Mouse (Mus musculus) gastrocnemius, postnatal 36 days (tissue): ENCODE measurements around the gene Rp9. TPM values are rescaled to one million over a fixed set of nuclear protein-coding genes. Genes with fewer than 3 reads are reported as not detected.

Experiments
- DNase-seq, 2 experiments: peaks; one replicate each; pipeline ENCODE4 v3.0.0; 2022
- intact Hi-C: fragments of 180-260 bp; cut with DNase I; formaldehyde crosslinking; loops from one replicate; pipeline ENCODE4 v1.15.1; 2025
- long read RNA-seq, 2 experiments: library from polyadenylated mRNA; stranded (forward); transcript quantifications; one replicate each; pipeline ENCODE4 v2.0.0; 2021
- total RNA-seq, 2 experiments: library from RNA; stranded (reverse); gene quantifications; 2 replicates each; pipeline ENCODE4 v1.2.3; 2021

Rp9 gene
- 10 to 100 TPM; 31.3 to 33.2 TPM for total RNA-seq
- long read RNA-seq, experiment 1, transcript Rp9-201 (6 exons, 1,134 nt): major isoform, 22 of 34 reads
- long read RNA-seq, experiment 1, partial matches to known transcripts: 0 of 34 reads
- long read RNA-seq, experiment 1, other reads (novel, unspliced or antisense): 12 of 34 reads
- long read RNA-seq, experiment 2, transcript Rp9-201 (6 exons, 1,134 nt): major isoform, 27 of 41 reads
- long read RNA-seq, experiment 2, partial matches to known transcripts: 12 of 41 reads
- long read RNA-seq, experiment 2, other reads (novel, unspliced or antisense): 2 of 41 reads

DNA sequence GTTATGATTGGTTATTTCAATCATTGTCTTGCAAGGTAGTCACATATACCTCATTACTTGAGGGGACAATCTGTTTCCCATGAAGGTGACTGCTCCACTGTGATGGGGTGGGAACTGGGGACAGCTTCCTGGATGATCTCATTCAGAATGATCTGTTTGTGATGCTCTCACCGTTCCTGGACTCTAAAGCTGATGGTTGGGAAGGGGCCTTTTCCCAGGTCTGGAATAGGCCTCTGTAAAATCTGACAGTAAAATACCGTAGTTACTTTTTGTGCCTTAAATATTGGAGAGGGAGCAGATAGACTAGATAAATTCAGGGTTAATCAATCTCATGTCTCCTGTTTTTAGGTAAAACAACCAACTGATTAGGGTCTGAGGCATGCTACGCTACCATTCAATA is at the start of gene Rp9:
Rp9 (minus strand) TSS at position 101 of the 400 bp plus-strand sequence.
- intact Hi-C loops: no loop called here
- DNase-seq: no peak

DNA sequence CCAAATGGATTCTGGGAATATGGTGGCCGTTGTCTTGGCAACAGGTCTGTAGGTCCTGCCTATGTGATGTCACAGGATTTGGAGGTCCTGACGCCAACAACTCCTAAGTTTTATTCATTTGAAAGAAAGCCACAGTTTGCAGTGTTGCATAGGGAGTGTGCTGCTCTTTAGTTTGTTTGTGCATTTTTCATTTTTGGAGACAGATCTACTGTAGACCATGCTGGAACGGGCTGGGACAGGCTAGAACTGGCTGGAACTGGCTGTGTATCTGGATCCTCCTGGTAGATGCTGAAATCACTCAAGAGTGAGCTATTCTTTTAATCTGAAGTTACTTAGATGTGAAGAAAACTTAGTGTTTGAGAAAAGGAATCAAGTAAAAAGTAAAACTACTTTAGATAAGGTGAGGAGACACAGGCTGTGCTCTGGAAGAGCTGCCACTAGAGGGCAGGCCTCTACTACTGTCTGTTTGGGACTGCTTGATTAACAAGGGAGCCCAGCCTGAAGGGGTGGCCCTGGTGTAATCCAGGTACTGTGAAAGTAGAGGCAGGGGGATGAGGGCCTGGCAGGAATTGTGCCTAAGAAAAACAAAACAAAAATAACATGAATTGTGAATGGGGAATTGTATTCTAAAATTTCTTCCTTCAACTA is 49.0 kb upstream of the Rp9 start:
- DNase-seq: peak in 1 of 2 experiments; percentile 14
- intact Hi-C loops: no loop called here

DNA sequence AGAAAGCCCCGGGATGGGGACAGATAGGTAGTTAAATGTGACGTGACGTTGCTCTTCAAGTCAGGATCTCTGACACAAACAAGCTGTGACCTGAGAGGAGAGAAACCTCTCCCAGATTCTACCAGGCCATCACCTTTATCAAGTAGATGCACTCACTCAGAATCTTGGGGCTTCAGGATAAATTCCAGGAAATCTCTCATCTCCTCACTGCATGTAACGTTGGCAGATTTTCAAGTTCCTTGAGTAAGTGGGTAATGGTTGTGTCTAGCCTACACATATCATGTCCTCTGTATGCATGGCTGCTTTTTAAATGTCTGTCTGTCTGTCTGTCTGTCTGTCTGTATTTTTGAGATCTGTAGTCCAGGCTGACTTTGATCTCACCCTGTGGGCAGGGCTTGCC is 45.5 kb upstream of the Rp9 start:
- intact Hi-C loops: no loop called here
- DNase-seq: no peak

DNA sequence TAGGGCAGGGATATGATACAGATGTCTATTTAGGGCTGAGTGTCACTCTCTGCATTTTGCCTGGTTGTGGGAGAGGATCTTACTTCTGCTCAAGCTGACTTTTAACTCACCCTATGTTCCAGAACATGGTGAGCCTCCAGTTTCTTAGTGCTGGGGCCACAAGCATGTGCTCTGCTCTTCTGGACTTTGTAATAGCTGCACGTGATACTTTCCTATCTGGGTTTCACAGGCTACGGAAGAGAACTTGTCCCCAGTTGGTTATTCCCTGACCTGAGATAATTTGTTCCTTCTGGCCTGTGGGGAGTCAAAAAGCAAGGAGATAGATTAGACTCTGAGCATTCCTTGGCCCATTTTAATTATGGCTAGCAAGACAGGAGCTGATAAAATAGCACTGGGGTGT is 36.0 kb upstream of the Rp9 start:
- DNase-seq: no peak

DNA sequence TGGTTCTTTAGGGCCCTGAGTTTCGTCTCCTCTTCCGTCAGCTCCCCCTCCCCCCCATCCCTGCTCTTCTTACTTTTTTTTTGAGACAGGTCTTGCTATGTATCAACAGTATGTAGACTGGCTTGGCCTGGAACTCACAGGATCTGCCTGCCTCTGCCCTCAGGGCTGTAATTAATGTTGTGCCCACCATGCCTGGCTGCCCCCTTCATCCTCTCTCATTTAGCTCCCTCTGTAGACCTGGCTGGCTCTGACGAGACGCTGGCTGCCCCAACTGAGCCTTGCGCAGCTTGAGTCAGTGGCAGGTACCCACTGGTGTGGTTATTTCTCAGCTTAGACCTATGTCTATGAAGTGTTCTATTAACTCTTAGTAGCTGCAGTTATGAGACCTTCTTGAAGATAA is 34.0 kb upstream of the Rp9 start:
- intact Hi-C loops: no loop called here
- DNase-seq: no peak

More for the DNA sequence above, 36.0 kb upstream of the Rp9 start:
- intact Hi-C loops: no loop called here

DNA sequence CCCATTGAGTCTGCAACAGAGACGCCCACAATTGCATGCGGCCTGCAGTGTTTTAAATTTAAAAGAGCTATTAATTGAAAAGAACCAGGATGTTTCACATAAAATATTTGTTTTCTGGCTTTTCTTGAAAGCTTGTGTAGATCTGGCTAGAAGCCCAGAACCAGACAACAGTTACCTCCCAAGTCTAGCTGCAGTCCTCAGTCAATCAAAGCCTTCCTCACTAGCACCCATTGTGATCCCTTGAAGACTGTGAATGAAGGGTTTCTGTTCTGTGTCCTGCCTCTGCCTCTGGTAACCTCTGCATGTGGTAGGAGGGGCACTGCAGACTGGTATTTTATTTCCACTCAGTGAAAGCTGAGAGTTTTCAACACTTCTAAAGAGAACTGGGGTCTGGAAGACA is 33.4 kb upstream of the Rp9 start:
- intact Hi-C loops: no loop called here
- DNase-seq: no peak

DNA sequence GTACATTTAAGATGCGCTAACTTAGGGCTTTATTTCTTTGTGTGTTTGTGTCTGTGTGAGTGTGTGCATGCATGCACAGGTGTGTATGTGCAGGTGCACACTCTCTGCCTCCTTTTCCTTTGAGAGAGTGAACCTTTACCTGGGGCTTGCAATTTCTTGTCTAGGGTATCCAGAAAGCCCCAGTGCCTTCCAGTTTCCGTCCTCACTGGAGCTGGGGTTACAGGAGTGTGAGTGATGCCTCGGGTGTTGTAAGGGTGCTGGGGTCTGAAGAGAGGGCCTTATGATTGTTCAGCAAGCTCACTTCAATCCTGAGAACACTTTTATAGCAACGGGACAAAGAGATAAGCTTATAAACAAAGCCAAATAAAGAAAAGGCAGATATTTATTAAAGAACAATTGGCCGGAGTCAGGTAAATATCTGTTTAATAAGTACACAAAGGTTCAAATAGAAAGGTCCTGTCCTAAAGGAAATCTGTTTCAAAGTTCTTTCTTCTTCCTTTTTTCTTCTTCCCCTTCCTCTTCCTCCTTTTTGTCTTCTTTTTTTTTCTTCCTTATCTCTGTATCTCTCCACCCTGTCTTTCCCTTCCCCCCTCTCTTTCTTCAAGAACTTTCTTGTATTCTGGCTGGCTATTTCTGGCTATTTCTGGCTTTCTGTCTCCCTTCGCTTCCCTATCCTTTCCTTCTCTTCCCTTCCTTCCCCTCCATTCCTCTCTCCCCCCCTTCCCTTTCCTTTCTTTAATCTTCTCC is 27.7 kb upstream of the Rp9 start:
- intact Hi-C loops: no loop called here
- DNase-seq: no peak

DNA sequence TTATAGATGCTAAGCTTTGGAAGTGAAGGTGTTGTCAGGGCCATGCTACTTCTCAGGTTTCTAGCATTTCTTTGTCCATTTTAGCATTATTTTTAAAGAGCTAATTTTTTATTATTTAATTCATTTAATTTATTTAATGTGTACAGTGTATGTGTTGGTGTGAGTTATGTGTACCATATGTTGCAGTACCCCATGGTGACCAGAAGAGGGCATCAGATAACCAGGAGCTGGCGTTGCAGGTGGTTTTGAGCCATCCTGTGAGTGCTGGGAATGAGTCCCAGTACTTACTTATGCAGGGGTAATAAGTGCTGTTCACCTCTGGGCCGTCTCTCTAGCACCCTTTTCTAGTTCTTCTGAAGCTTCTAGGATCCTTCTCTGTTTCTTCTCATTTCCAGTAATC is 25.6 kb upstream of the Rp9 start:
- no peak for DNase-seq
- intact Hi-C loops: no loop called here

DNA sequence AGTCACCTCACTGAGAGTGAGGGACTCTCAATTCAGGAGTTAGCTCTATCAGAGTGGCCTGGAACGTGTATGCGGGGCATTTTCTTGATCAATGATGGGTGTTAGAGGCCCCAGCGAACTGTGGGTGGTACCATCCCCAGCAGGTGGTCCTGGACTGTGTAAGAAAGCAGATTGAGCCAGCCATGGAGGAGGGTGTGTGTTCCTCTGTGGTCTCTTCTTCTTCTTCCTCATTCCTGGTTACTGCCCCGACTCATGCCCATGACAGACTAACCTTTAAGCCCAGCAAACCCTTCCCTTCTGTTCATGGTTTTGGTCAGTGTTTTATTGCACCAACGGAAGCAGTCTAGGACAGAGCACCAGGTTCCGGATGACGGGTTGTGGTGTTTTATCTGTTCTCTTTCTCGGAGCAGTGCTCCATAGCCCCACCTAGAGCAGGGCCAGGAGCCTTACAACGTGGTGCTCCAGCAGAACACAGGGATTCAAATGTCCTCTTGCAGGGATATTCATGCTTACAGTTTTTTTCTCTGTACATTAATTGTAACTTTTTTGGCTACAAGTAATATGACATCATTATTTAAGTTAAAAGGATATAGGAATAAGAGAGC is 24.8 kb upstream of the Rp9 start:
- DNase-seq: no peak
- intact Hi-C loops: no loop called here

DNA sequence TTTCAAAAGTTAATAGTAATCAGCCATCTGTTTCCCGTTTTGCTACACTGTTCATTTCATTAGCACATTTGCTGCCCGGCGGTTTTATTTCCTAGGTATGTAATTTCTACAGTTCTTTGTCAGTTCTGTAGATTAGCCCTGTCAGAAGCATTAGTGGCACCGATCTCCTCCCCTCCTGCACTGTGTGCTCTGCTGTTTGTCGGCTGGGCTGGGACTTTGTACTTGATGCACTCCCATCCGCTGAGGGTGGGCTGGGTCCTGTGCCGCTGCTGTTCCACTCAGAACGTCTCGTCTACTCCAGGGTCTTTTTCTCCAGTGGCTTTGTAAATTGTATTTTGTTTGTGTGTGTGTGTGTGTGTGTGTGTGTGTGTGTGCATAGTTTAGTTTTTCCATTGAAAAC is 19.4 kb upstream of the Rp9 start:
- no peak for DNase-seq
- intact Hi-C loops: no loop called here

DNA sequence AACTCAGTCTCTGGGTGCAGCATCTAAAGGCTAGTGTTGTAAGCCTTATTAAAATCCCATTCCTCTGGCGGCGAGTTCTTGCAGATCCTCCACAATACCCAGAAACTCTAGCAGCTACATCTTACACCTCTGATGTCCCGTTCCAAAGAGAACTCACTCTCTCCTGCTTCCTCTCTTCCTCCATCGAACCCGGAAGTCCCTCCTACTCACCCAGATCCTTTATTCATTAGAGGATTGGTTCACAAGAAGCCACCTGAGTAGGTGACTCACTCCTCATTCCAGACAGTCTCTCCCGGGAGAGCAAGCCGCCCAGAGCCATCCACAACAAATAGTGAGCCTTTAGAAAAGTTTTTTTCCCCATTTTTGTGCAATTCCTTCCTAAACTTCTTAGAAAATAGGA is 16.7 kb upstream of the Rp9 start:
- DNase-seq: no peak
- intact Hi-C loops: no loop called here

DNA sequence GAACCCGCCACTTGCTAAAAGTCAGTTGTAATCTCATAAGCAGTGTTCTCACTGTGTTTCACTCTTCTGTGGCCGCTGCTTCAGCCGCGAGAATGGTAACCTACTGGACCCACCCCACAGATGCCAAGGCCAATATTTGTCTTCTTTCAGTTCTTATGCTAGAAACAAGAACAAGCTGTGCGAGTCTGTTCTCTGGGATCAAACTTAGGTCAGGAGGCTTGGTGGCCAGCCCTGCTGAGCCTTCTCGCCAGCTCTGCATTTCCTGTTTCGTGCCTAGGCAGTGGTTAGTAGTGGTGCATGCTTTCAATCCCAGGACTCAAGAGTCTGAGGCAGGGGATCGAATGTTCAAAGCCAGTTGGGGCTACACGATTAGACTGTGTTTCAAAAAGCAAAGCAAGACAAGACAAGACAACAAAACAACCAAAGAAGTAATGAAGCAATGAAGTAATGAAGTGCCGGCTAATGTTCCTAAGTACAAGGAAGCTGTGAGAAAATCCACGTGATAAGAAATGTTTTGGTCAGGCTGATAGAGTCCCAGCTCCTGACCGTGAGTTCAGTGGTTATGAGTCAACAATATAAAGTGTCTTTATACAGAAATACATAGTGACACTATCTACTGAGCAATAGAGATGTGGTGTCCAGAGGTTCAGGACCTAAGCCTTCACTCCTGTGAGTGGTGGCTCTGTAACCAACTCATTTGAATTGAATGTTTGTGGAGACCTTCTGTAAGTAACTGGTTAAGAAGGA is 15.2 kb upstream of the Rp9 start:
- intact Hi-C loops: no loop called here
- no peak for DNase-seq

DNA sequence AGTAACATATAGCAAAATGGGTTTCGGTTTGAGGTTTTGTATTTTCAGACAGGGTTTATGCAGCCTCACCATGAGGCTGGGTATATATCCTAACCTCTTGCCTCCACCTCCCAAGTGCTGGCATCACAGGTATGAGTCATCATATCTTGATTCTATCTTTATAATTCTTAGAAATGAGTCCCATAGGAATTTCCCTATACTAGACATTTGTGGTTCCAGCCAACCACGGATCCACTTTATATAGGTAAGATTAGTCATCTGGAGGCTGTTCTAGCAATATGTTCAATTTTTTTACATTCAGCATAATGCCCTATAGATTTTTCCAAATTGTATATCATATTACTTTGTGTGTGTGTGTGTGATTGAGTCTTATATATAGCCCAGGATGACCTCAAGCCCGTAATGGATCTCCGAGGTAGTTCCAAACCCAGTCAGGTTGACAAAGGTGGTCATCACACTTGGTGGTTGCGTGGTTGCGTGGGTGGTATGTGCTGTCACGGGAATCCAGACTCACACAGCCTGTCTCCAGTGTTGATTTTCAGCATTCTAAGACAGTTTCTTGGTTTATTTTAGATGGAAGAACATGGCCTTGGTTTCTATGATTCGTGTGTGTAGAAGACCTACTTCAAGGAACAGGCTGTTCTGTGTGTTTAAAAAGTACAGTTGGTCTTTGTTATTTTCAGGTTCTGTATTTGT is 14.5 kb upstream of the Rp9 start:
- intact Hi-C loops: no loop called here
- DNase-seq: no peak

DNA sequence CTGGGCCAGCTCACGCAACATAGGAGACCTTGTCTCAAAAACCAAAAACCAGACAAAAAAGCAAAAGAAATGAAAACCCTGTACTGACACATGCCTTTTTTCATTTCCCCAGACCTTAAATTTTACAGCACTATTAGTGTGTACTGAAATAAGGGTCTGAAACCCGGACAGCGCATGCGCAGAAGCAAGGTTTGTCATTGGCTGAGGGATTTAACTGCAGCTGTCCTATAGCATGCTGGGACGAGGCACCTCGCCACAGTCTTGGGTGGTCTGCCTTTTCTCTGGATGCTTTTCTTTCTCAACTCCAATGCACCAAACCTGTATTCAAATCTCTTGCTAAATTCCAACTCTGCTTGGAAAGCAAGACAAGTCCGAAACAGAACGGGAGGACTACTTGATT is 9.4 kb upstream of the Rp9 start:
- intact Hi-C loops: no loop called here
- DNase-seq: no peak

DNA sequence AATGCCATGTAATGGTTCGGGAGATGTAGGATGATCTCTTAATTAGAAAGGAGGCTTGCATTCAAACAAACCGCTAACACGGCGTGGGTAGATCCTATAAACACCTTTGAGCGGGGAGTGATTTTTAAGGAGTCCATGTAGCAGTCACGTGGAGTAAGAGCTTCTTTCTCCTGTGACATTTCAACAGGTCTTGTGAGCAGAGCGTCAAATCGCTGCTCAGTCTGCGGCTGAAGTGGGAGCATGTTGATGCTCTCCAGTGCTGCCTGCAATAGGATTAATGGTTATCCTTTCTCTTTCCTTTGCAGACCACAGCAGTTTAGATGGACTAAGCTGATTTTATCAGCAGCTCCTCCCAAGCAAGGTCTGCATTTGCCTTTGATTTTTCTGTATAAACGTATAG is 6.7 kb upstream of the Rp9 start:
- intact Hi-C loops: no loop called here
- DNase-seq: no peak

DNA sequence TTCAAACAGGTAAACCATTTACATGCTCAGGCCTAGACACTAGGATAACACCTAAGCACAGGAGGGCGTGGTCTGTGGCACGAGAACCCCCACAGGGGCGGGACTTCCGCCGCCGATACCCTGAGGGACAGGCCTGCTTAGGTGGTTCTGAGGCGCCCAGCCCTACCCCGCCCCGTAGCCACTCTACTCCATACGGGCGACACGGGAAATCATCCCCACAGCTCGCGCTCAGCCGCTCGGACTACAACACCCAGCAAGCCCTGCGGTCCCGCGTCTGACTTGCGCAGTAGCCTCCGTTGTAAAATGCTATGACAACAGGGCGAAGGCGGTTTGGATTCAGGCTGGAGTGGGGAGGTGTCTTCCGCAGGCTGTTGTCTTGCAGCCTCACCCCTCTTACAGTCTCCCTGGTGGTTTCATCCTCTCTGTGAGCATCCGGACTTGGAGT is 5.9 kb upstream of the Rp9 start, which contains the start of gene Bbs9:
Bbs9 (plus strand) TSS at position 292 of the 445 bp plus-strand sequence.
- DNase-seq: peak; percentile 84 to 87
- intact Hi-C loops: no loop called here

DNA sequence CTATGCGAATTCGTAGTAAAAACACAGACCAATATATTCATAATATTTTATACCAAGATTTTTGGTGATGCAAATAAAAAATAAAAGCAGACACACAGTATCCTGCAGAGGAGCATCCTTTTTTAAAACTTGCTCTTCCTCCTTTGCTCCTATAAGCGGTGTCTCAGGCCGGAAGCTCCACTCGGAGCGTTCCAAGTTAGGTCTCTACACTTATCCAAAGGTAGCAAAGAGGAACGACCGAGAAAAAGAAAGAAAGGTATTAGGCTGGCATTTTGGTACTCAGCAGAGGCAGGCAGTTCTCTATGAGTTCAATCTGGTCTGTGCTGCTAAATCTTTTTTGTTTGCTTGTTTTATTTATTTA is 664 bp downstream of the Rp9 start:
- intact Hi-C loops: no loop called here

DNA sequence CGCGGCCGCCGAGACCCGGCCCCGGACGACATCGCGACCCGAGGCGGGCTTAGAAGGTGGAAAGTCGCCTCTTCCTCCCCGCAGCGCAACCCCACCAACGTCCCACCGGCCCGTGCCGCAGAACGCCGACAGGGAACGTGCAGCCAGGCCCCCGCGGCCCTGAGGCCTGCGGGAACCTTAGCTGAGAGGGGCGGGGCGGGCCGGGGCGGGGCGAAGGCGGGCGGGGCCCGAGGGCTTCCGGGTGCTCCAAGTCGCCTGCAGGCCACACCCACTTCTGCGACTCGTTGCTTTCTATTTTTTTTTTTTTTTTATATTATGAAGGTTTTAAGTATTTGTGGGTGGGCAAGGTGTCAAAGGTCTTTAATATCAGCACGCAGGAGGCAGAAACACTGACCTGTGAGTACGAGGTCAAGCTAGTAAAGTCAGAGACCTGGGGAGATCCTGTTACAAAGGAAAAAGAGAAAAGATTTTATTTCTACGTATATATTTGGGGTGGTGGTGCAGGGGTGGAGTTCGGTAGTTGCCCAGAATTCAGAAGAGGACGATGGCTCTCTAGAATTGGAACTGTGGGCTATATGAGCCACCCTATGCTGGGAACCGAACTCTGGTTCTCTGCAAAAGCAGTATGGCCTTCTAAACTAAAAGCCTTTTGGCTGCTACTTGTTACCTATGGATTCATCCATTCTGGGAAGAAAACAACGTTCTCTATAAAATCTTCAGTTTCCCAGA is 1.2 kb downstream of the Rp9 start:
- intact Hi-C loops: no loop called here
- DNase-seq: peak in 1 of 2 experiments; percentile 27

More for the DNA sequence above, 664 bp downstream of the Rp9 start:
- no peak for DNase-seq
